ENCODE assay signal across 21 mouse cellular contexts in the genomic region with DNA sequence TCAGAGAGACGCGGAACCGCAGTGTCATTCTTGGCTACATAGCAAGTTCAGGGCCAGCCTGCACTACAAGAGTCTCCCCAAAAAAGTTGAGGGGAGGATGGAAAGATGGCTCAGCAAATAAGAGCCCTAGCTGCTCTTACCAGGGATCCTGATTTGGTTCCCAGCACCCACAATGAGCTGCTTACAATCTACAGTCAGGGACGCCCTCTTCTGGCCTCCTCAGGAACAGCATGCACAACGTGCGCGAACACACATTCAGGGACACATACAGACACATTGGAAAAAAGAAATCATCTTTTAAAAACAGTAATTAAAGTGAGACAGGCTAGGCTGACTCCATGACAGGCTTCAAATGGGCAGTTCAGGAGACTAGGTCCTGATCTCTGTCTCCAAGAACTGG.
"Had no signal": no experiment of that assay in that cellular context is flagged by ENCODE, and none has a peak within 500 bp of the region (broad histone marks: within the 10 kb centered on the region; RNA-seq: fewer than 3 reads in every experiment).

No protein-coding gene starts in this region.

- DNase-seq: kidney, adult 2 months; kidney, postnatal 25 days; left cerebral cortex, postnatal 4 days; lung, adult 18-20 months; lung, postnatal 10 days; lung, postnatal 36 days; midbrain, embryonic 14.5 days; retina, postnatal 1 day; right cerebral cortex, postnatal 25 days; spleen, adult 18-20 months; thymus, postnatal 25 days had no signal

- H3K9me3 ChIP-seq: limb, embryonic 12.5 days; limb, embryonic 15.5 days; lung, embryonic 15.5 days; neural tube, embryonic 13.5 days; stomach, embryonic 15.5 days had no signal

- H3K27me3 ChIP-seq: limb, embryonic 12.5 days; limb, embryonic 15.5 days; liver, embryonic 15.5 days; lung, embryonic 15.5 days; neural tube, embryonic 13.5 days; stomach, embryonic 15.5 days had no signal

- H3K27ac ChIP-seq: kidney, postnatal 0 days; limb, embryonic 12.5 days; limb, embryonic 15.5 days; liver, embryonic 12.5 days; liver, embryonic 15.5 days; lung, embryonic 15.5 days; midbrain, embryonic 10.5 days; neural tube, embryonic 13.5 days; stomach, embryonic 15.5 days had no signal

- H3K36me3 ChIP-seq: limb, embryonic 12.5 days; limb, embryonic 15.5 days; liver, embryonic 12.5 days; liver, embryonic 15.5 days; lung, embryonic 15.5 days; midbrain, embryonic 10.5 days; neural tube, embryonic 13.5 days; stomach, embryonic 15.5 days had no signal

- H3K4me3 ChIP-seq: limb, embryonic 12.5 days; limb, embryonic 15.5 days; liver, embryonic 12.5 days; liver, embryonic 15.5 days; lung, embryonic 15.5 days; megakaryocyte, embryonic 14.5 days; midbrain, embryonic 10.5 days; neural tube, embryonic 13.5 days; stomach, embryonic 15.5 days had no signal

- H3K4me1 ChIP-seq: limb, embryonic 12.5 days; limb, embryonic 15.5 days; liver, embryonic 12.5 days; liver, embryonic 15.5 days; lung, embryonic 15.5 days; stomach, embryonic 15.5 days had no signal
